Mouse (Mus musculus) B cell, adult 67 days (primary cell): Measurements from ENCODE around the gene Madd. TPM values are rescaled to one million over a fixed set of nuclear protein-coding genes. Genes with fewer than 3 reads are reported as not detected.

ENCODE experiments used
- total RNA-seq, 2 experiments: library from RNA; stranded (reverse); gene quantifications; 4 replicates each; pipeline ENCODE4 v1.2.4; 2023

The Madd gene
- 100 to 1,000 TPM; 123 to 125 TPM for total RNA-seq

GRCm38 (mm10) chr2:91183711-91184405 lies at the start of gene Madd:
TSS of gene Madd (minus strand) at chr2:91183837.

GRCm38 (mm10) chr2:91202222-91202971 lies 18.8 kb upstream of the Madd start, which contains the start of the genes Nr1h3 and Acp2:
TSS of gene Nr1h3 (minus strand) at chr2:91202834.
TSS of gene Acp2 (plus strand) at chr2:91202885.

GRCm38 (mm10) chr2:91117585-91118275 lies 65.9 kb downstream of the Madd start, which contains the start of gene Mybpc3:
TSS of gene Mybpc3 (plus strand) at chr2:91118144.

Other genes starting within 250 kb of the Madd start
- gene Celf1, start 243.5 kb downstream of the Madd start, total RNA-seq = 100 to 1,000 TPM in 1 of 2 experiments, 10 to 100 TPM in 1; 97.6 to 115 TPM
- gene Rapsn, start 148.2 kb downstream of the Madd start, total RNA-seq = under 1 TPM in 1 of 2 experiments, not detected in 1; 0.50 TPM
- 100 to 1,000 TPM; 106 to 137 TPM for gene Psmc3, start 129.8 kb downstream of the Madd start, total RNA-seq
- gene Slc39a13, start 113.4 kb downstream of the Madd start, total RNA-seq = 10 to 100 TPM; 22.8 to 29.1 TPM
- gene Spi1, start 101.4 kb downstream of the Madd start, total RNA-seq = 100 to 1,000 TPM; 114 to 122 TPM
- gene Mybpc3, start 65.7 kb downstream of the Madd start, total RNA-seq = 1 to 10 TPM in 1 of 2 experiments, under 1 TPM in 1; 0.98 to 1.4 TPM
- 1 to 10 TPM in 1 of 2 experiments, under 1 TPM in 1; 0.93 to 2.6 TPM for gene Nr1h3, start 19.0 kb upstream of the Madd start, total RNA-seq
- gene Acp2, start 19.0 kb upstream of the Madd start, total RNA-seq = 1 to 10 TPM; 4.5 to 5.1 TPM
- gene Ddb2, start 53.1 kb upstream of the Madd start, total RNA-seq = 10 to 100 TPM; 43.1 to 48.0 TPM
- 1 to 10 TPM in 1 of 2 experiments, not detected in 1; 1.9 TPM for gene Pacsin3, start 72.1 kb upstream of the Madd start, total RNA-seq
- 100 to 1,000 TPM; 141 to 161 TPM for gene Arfgap2, start 81.1 kb upstream of the Madd start, total RNA-seq